Mouse (Mus musculus): ENCODE measurements at regions not wholly inside any gene's neighbourhood (a gene's known extent, or its start where the extent isn't known, plus 50 kb on each side); places are given as distances from the start of the nearest gene placed in this dataset.

- Histone ChIP-seq H3K9me3 (no peaks in the 10 kb centered on the region), H3K27me3 (no peaks in the 10 kb centered on the region), H3K4me1 (replicated peaks) (no peaks in the 10 kb centered on the region), H3K27ac (replicated peaks) (no peak overlapping the region), H3K36me3 (no peaks in the 10 kb centered on the region), H3K4me3 (no peak overlapping the region), H3K4me2 (no peak overlapping the region), H3K9ac (no peak overlapping the region)
- no peak for ATAC-seq (ENCODE audit: low FRiP score, low read depth)
- WGBS: 84% methylated on average over 2 of the region's 2 CpGs
Measured at GRCm38 (mm10) chr5:126369436-126369835, 837.9 kb downstream of the Tmem132b start.

GRCm38 (mm10) chr5:126392306-126392705, 849.3 kb upstream of the Tmem132c start:
- H3K9ac ChIP-seq: no peak overlapping the region
- H3K4me3 ChIP-seq: no peak overlapping the region
- no peaks in the 10 kb centered on the region for H3K27me3 ChIP-seq
- H3K4me2 ChIP-seq: no peak overlapping the region
- 58% methylated on average over 1 of the region's 1 CpGs for WGBS
- H3K27ac ChIP-seq (replicated peaks): no peak overlapping the region
- no peaks in the 10 kb centered on the region for H3K36me3 ChIP-seq
- ATAC-seq (ENCODE audit: low FRiP score, low read depth): no peak
- H3K9me3 ChIP-seq: no peaks in the 10 kb centered on the region
- no peaks in the 10 kb centered on the region for H3K4me1 ChIP-seq (replicated peaks)

- Histone ChIP-seq H3K9ac (no peak overlapping the region), H3K4me3 (no peak overlapping the region), H3K4me2 (no peak overlapping the region), H3K9me3 (no peaks in the 10 kb centered on the region), H3K27me3 (no peaks in the 10 kb centered on the region), H3K36me3 (no peaks in the 10 kb centered on the region), H3K4me1 (replicated peaks) (no peaks in the 10 kb centered on the region), H3K27ac (replicated peaks) (no peak overlapping the region)
- 51% methylated on average over 8 of the region's 8 CpGs for WGBS
- ATAC-seq (ENCODE audit: low FRiP score, low read depth): no peak
Measured at GRCm38 (mm10) chr5:126395331-126395730, 846.3 kb upstream of the Tmem132c start.

- no peak for ATAC-seq (ENCODE audit: low FRiP score, low read depth)
- Histone ChIP-seq H3K4me3 (no peak overlapping the region), H3K27ac (replicated peaks) (no peak overlapping the region), H3K9me3 (no peaks in the 10 kb centered on the region), H3K27me3 (no peaks in the 10 kb centered on the region), H3K4me1 (replicated peaks) (no peaks in the 10 kb centered on the region), H3K4me2 (no peak overlapping the region), H3K36me3 (no peaks in the 10 kb centered on the region), H3K9ac (no peak overlapping the region)
- WGBS: 90% methylated on average over 1 of the region's 1 CpGs
Measured at GRCm38 (mm10) chr5:126431748-126432147, 809.9 kb upstream of the Tmem132c start.

GRCm38 (mm10) chr5:126438696-126439095, 802.9 kb upstream of the Tmem132c start:
- H3K4me1 ChIP-seq (replicated peaks): no peaks in the 10 kb centered on the region
- WGBS: 95% methylated on average over 1 of the region's 1 CpGs
- H3K27me3 ChIP-seq: no peaks in the 10 kb centered on the region
- no peak for ATAC-seq (ENCODE audit: low FRiP score, low read depth)
- H3K4me3 ChIP-seq: no peak overlapping the region
- no peaks in the 10 kb centered on the region for H3K9me3 ChIP-seq
- no peak overlapping the region for H3K9ac ChIP-seq
- H3K36me3 ChIP-seq: no peaks in the 10 kb centered on the region
- no peak overlapping the region for H3K4me2 ChIP-seq
- H3K27ac ChIP-seq (replicated peaks): no peak overlapping the region

- H3K4me2 ChIP-seq: no peak overlapping the region
- H3K4me1 ChIP-seq (replicated peaks): no peaks in the 10 kb centered on the region
- H3K27ac ChIP-seq (replicated peaks): no peak overlapping the region
- no peak for ATAC-seq (ENCODE audit: low FRiP score, low read depth)
- H3K9ac ChIP-seq: no peak overlapping the region
- no peak overlapping the region for H3K4me3 ChIP-seq
- H3K27me3 ChIP-seq: no peaks in the 10 kb centered on the region
- H3K9me3 ChIP-seq: no peaks in the 10 kb centered on the region
- H3K36me3 ChIP-seq: no peaks in the 10 kb centered on the region
- 95% methylated on average over 1 of the region's 1 CpGs for WGBS
Measured at GRCm38 (mm10) chr5:126440516-126440915, 801.1 kb upstream of the Tmem132c start.

GRCm38 (mm10) chr5:126475761-126476160, 765.8 kb upstream of the Tmem132c start:
- no peaks in the 10 kb centered on the region for H3K36me3 ChIP-seq
- ATAC-seq (ENCODE audit: low FRiP score, low read depth): no peak
- H3K9me3 ChIP-seq: no peaks in the 10 kb centered on the region
- no peak overlapping the region for H3K9ac ChIP-seq
- no peak overlapping the region for H3K4me3 ChIP-seq
- no peaks in the 10 kb centered on the region; the same call in 1 of the 2 replicates for H3K4me1 ChIP-seq (replicated peaks)
- H3K4me2 ChIP-seq: no peak overlapping the region
- no peaks in the 10 kb centered on the region for H3K27me3 ChIP-seq
- WGBS: 32% methylated on average over 3 of the region's 3 CpGs
- H3K27ac ChIP-seq (replicated peaks): no peak overlapping the region

GRCm38 (mm10) chr5:126522076-126522475, 719.5 kb upstream of the Tmem132c start:
- no peaks in the 10 kb centered on the region for H3K9me3 ChIP-seq
- H3K4me3 ChIP-seq: no peak overlapping the region
- WGBS: 14% methylated on average over 4 of the region's 4 CpGs
- no peaks in the 10 kb centered on the region for H3K36me3 ChIP-seq
- H3K27ac ChIP-seq (replicated peaks): no peak overlapping the region
- H3K9ac ChIP-seq: no peak overlapping the region
- ATAC-seq (ENCODE audit: low FRiP score, low read depth): no peak
- no peaks in the 10 kb centered on the region for H3K27me3 ChIP-seq
- H3K4me1 ChIP-seq (replicated peaks): no peaks in the 10 kb centered on the region
- H3K4me2 ChIP-seq: no peak overlapping the region

GRCm38 (mm10) chr5:126525863-126526262, 715.7 kb upstream of the Tmem132c start:
- Histone ChIP-seq H3K36me3 (no peaks in the 10 kb centered on the region), H3K4me2 (no peak overlapping the region), H3K9me3 (no peaks in the 10 kb centered on the region), H3K27ac (replicated peaks) (no peak overlapping the region), H3K4me3 (no peak overlapping the region), H3K4me1 (replicated peaks) (no peaks in the 10 kb centered on the region), H3K9ac (no peak overlapping the region), H3K27me3 (no peaks in the 10 kb centered on the region)
- ATAC-seq (ENCODE audit: low FRiP score, low read depth): no peak
- 84% methylated on average over 4 of the region's 4 CpGs for WGBS

GRCm38 (mm10) chr5:126530806-126531527, 710.6 kb upstream of the Tmem132c start:
- H3K9me3 ChIP-seq: no peaks in the 10 kb centered on the region
- H3K4me2 ChIP-seq: no peak overlapping the region
- no peak overlapping the region for H3K27ac ChIP-seq (replicated peaks)
- no peak overlapping the region for H3K9ac ChIP-seq
- no peaks in the 10 kb centered on the region for H3K4me1 ChIP-seq (replicated peaks)
- no peaks in the 10 kb centered on the region for H3K36me3 ChIP-seq
- 67% methylated on average over 5 of the region's 5 CpGs for WGBS
- no peak overlapping the region for H3K4me3 ChIP-seq
- no peaks in the 10 kb centered on the region for H3K27me3 ChIP-seq
- no peak for ATAC-seq (ENCODE audit: low FRiP score, low read depth)

GRCm38 (mm10) chr5:126531528-126531894, 710.1 kb upstream of the Tmem132c start:
- Histone ChIP-seq H3K9me3 (no peaks in the 10 kb centered on the region), H3K27ac (replicated peaks) (no peak overlapping the region), H3K36me3 (no peaks in the 10 kb centered on the region), H3K4me2 (no peak overlapping the region), H3K27me3 (no peaks in the 10 kb centered on the region), H3K9ac (no peak overlapping the region), H3K4me3 (no peak overlapping the region), H3K4me1 (replicated peaks) (no peaks in the 10 kb centered on the region)
- 73% methylated on average over 5 of the region's 5 CpGs for WGBS
- no peak for ATAC-seq (ENCODE audit: low FRiP score, low read depth)

- H3K9ac ChIP-seq: no peak overlapping the region
- H3K4me1 ChIP-seq (replicated peaks): no peaks in the 10 kb centered on the region
- no peaks in the 10 kb centered on the region for H3K9me3 ChIP-seq
- ATAC-seq (ENCODE audit: low FRiP score, low read depth): no peak
- H3K27ac ChIP-seq (replicated peaks): no peak overlapping the region
- no peaks in the 10 kb centered on the region for H3K27me3 ChIP-seq
- H3K4me2 ChIP-seq: no peak overlapping the region
- WGBS: 91% methylated on average over 1 of the region's 1 CpGs
- H3K4me3 ChIP-seq: no peak overlapping the region
- H3K36me3 ChIP-seq: no peaks in the 10 kb centered on the region
Measured at GRCm38 (mm10) chr5:126531975-126532374, 709.6 kb upstream of the Tmem132c start.

GRCm38 (mm10) chr5:126538072-126538471, 703.5 kb upstream of the Tmem132c start:
- Histone ChIP-seq H3K4me2 (no peak overlapping the region), H3K36me3 (no peaks in the 10 kb centered on the region), H3K27me3 (no peaks in the 10 kb centered on the region), H3K9ac (no peak overlapping the region), H3K9me3 (no peaks in the 10 kb centered on the region), H3K27ac (replicated peaks) (no peak overlapping the region), H3K4me1 (replicated peaks) (0 out of 2 replicates have a peak, but pooled peaks cover 4% of the 10 kb centered on the region), H3K4me3 (no peak overlapping the region)
- ATAC-seq (ENCODE audit: low FRiP score, low read depth): no peak
- 78% methylated on average over 2 of the region's 2 CpGs for WGBS

Data from hindbrain, embryonic 15.5 days (tissue).